Mouse (Mus musculus) forebrain, postnatal 0 days (tissue): Measurements from ENCODE around the gene Stx1b. TPM values are rescaled to one million over a fixed set of nuclear protein-coding genes. Genes with fewer than 3 reads are reported as not detected.
A peak's percentile ranks its signal among the peaks of the same experiment; 100 is the strongest.
"Not testable (repeated sequence)": the region's sequence is repeated elsewhere in the genome, so short reads cannot be mapped to it uniquely, and the experiment has no call there.

Experiments used
- ATAC-seq: fragments of 200-750 bp; cut with Nextera tagmentation; 2 replicates; pipeline ENCODE4 v1.8.0; 2017; ENCODE audit warnings: mild to moderate bottlenecking, moderate library complexity
- DNase-seq: peaks from one replicate; pipeline ENCODE4 v3.0.0-alpha.2; 2015
- H3K27ac ChIP-seq: fragments of 300-500 bp; sonication (generic); 2 replicates; pipeline ENCODE4 v1.5.1; 2014; ENCODE audit warnings: low read depth, mild to moderate bottlenecking, antibody characterized with exemption, low read length, moderate library complexity, mixed read lengths
- H3K27me3 ChIP-seq: fragments of 300-500 bp; sonication (generic); 2 replicates; pipeline ENCODE4 v1.6.1; 2014; ENCODE audit warnings: mild to moderate bottlenecking, low read length, mixed read lengths; ENCODE audit not compliant: insufficient read depth
- H3K36me3 ChIP-seq: fragments of 300-500 bp; sonication (generic); 2 replicates; pipeline ENCODE4 v1.6.1; 2014; ENCODE audit warnings: mild to moderate bottlenecking, moderate library complexity; ENCODE audit not compliant: insufficient read depth
- H3K4me1 ChIP-seq: fragments of 300-500 bp; sonication (generic); 2 replicates; pipeline ENCODE4 v1.6.1; 2014; ENCODE audit warnings: antibody characterized with exemption; ENCODE audit not compliant: insufficient read depth
- H3K4me2 ChIP-seq: fragments of 300-500 bp; sonication (generic); 2 replicates; pipeline ENCODE4 v1.6.1; 2014; ENCODE audit warnings: low read depth, mild to moderate bottlenecking, moderate library complexity
- H3K4me3 ChIP-seq: fragments of 300-500 bp; sonication (generic); 2 replicates; pipeline ENCODE4 v1.5.1; 2014; ENCODE audit warnings: low read depth, low read length, mixed read lengths
- H3K9ac ChIP-seq: fragments of 300-500 bp; sonication (generic); 2 replicates; pipeline ENCODE4 v1.6.1; 2014; ENCODE audit warnings: mild to moderate bottlenecking
- H3K9me3 ChIP-seq: fragments of 300-500 bp; sonication (generic); 2 replicates; pipeline ENCODE4 v1.6.1; 2016; ENCODE audit warnings: low read length
- CTCF ChIP-seq: sonication (generic); IDR thresholded peaks from 2 replicates; pipeline ENCODE4 v1.5.1; 2016; ENCODE audit warnings: antibody characterized with exemption, control low read depth, low read depth
- WGBS: fragments of 180-500 bp; shearing (Covaris S2); extraction: QIAGEN DNeasy Blood & Tissue Kit; methylation state at CpG from one replicate; pipeline ENCODE4 v1.1.7; 2014; 5-methylcytosine and 5-hydroxymethylcytosine counted together
- polyA plus RNA-seq: library from polyadenylated mRNA; unstranded; fragments of >200 nt; fragmentation: Nextera tagmentation; extraction: Ambion mirVana; gene quantifications from 2 replicates; pipeline ENCODE4 v1.2.1, GENCODE M21; 2015
- total RNA-seq: library from RNA; depleted of rRNA; stranded (reverse); fragments of >200 nt; gene quantifications from 2 replicates; pipeline ENCODE4 v1.2.3, GENCODE M21; 2014

Stx1b gene
- total and polyA plus RNA-seq, 2 experiments from 2014 or later: 51.3 to 58.4 TPM

GRCm38 (mm10) chr7:127776878-127777473 is 47.4 kb downstream of the Stx1b start:
- WGBS: 1% methylated on average over 60 of the region's 70 CpGs
- DNase-seq (peak; percentile 99), ATAC-seq (peak; percentile 96)
- no peaks in the 10 kb centered on the region for H3K9me3 ChIP-seq
- H3K27ac ChIP-seq: peak overlapping the region; percentile 97
- H3K4me1 ChIP-seq: peaks cover 6% of the 10 kb centered on the region; the same call in 1 of the 2 replicates
- H3K4me2 ChIP-seq: peak overlapping the region; percentile 72
- H3K4me3 ChIP-seq: peak overlapping the region; percentile 80
- peaks cover 18% of the 10 kb centered on the region for H3K36me3 ChIP-seq
- TF ChIP-seq CTCF: no peak
- peak overlapping the region; percentile 79 for H3K9ac ChIP-seq
- H3K27me3 ChIP-seq: no peaks in the 10 kb centered on the region

- peak; percentile 81 for ATAC-seq
- Histone ChIP-seq H3K27ac (peak within 1 kb of the TSS; percentile 97), H3K9me3 (no peaks in the 10 kb centered on the region), H3K36me3 (peaks cover 14% of the 10 kb centered on the region), H3K4me3 (peak within 1 kb of the TSS; percentile 80), H3K27me3 (no peaks in the 10 kb centered on the region), H3K4me1 (peaks cover 6% of the 10 kb centered on the region; the same call in 1 of the 2 replicates), H3K4me2 (peak within 1 kb of the TSS; percentile 72), H3K9ac (peak within 1 kb of the TSS; percentile 79)
- peak; percentile 94 for DNase-seq
- under 1% methylated on average over 23 of the region's 23 CpGs for WGBS
- no peak for TF ChIP-seq CTCF
Observed at GRCm38 (mm10) chr7:127776426-127776825, 47.9 kb downstream of the Stx1b start, which contains the start of gene Setd1a. Gene Setd1a (plus strand): TSS chr7:127776670.

GRCm38 (mm10) chr7:127775837-127776236 is 48.5 kb downstream of the Stx1b start:
- not testable (repeated sequence) for H3K36me3 ChIP-seq, H3K4me1 ChIP-seq, ATAC-seq, H3K27me3 ChIP-seq, DNase-seq, H3K9me3 ChIP-seq
- H3K9ac ChIP-seq: peak overlapping the region; percentile 79; the same call in 1 of the 2 replicates
- 76% methylated on average over 7 of the region's 7 CpGs for WGBS
- H3K4me2 ChIP-seq: peak overlapping the region; percentile 72
- peak overlapping the region; percentile 80 for H3K4me3 ChIP-seq
- peak overlapping the region; percentile 97 for H3K27ac ChIP-seq

GRCm38 (mm10) chr7:127773664-127774384 is 50.5 kb downstream of the Stx1b start:
- no peaks in the 10 kb centered on the region for H3K9me3 ChIP-seq
- 41% methylated on average over 9 of the region's 9 CpGs for WGBS
- ATAC-seq: no peak
- no peak overlapping the region for H3K9ac ChIP-seq
- no peaks in the 10 kb centered on the region for H3K36me3 ChIP-seq
- peak; percentile 65 for DNase-seq
- no peak overlapping the region for H3K27ac ChIP-seq
- H3K4me1 ChIP-seq: peaks cover 6% of the 10 kb centered on the region; the same call in 1 of the 2 replicates
- no peak overlapping the region for H3K4me2 ChIP-seq
- peak; percentile 76 for TF ChIP-seq CTCF
- H3K27me3 ChIP-seq: no peaks in the 10 kb centered on the region
- H3K4me3 ChIP-seq: no peak overlapping the region

- H3K27me3 ChIP-seq: no peaks in the 10 kb centered on the region
- no peaks in the 10 kb centered on the region for H3K9me3 ChIP-seq
- H3K9ac ChIP-seq: no peak overlapping the region
- ATAC-seq: no peak
- H3K4me2 ChIP-seq: no peak overlapping the region
- peaks cover 8% of the 10 kb centered on the region for H3K36me3 ChIP-seq
- 87% methylated on average over 1 of the region's 1 CpGs for WGBS
- TF ChIP-seq CTCF: no peak
- no peak for DNase-seq
- no peak overlapping the region for H3K4me3 ChIP-seq
- no peak overlapping the region for H3K27ac ChIP-seq
- H3K4me1 ChIP-seq: peaks cover 7% of the 10 kb centered on the region
Observed at GRCm38 (mm10) chr7:127772557-127772956, 51.8 kb downstream of the Stx1b start.

GRCm38 (mm10) chr7:127772080-127772479 is 52.3 kb downstream of the Stx1b start:
- no peak for TF ChIP-seq CTCF
- ATAC-seq: no peak

GRCm38 (mm10) chr7:127771262-127771661 is 53.1 kb downstream of the Stx1b start:
- Histone ChIP-seq H3K27me3 (no peaks in the 10 kb centered on the region), H3K4me1 (peaks cover 7% of the 10 kb centered on the region), H3K9ac (no peak overlapping the region), H3K36me3 (peaks cover 19% of the 10 kb centered on the region), H3K4me2 (no peak overlapping the region), H3K4me3 (no peak overlapping the region), H3K9me3 (no peaks in the 10 kb centered on the region), H3K27ac (no peak overlapping the region)
- TF ChIP-seq CTCF: no peak
- peak; percentile 18 for DNase-seq
- 64% methylated on average over 5 of the region's 5 CpGs for WGBS
- ATAC-seq: no peak

More at GRCm38 (mm10) chr7:127772080-127772479, 52.3 kb downstream of the Stx1b start:
- H3K27ac ChIP-seq: no peak overlapping the region
- peaks cover 13% of the 10 kb centered on the region for H3K36me3 ChIP-seq
- H3K27me3 ChIP-seq: no peaks in the 10 kb centered on the region
- peaks cover 7% of the 10 kb centered on the region for H3K4me1 ChIP-seq
- H3K9ac ChIP-seq: no peak overlapping the region
- no peak for DNase-seq
- 87% methylated on average over 3 of the region's 3 CpGs for WGBS
- H3K4me2 ChIP-seq: no peak overlapping the region
- H3K9me3 ChIP-seq: no peaks in the 10 kb centered on the region
- no peak overlapping the region for H3K4me3 ChIP-seq
